Mouse (Mus musculus): ENCODE data around the gene Gfi1b. TPM values are rescaled to one million over a fixed set of nuclear protein-coding genes. Genes with fewer than 3 reads are reported as not detected.

Gene Gfi1b
- not detected for total RNA-seq (2021)

GRCm38 (mm10) chr2:28621664-28622171, at the start of gene Gfi1b:
Gfi1b (minus strand) TSS chr2:28621982.
- peak; percentile 34 for DNase-seq

GRCm38 (mm10) chr2:28671438-28671837, 49.7 kb upstream of the Gfi1b start:
- DNase-seq, result no peak

- no peak for DNase-seq
Measured at GRCm38 (mm10) chr2:28665818-28666217, 44.0 kb upstream of the Gfi1b start.

GRCm38 (mm10) chr2:28662891-28663290, 41.1 kb upstream of the Gfi1b start:
- DNase-seq, result no peak

- DNase-seq, result no peak
Measured at GRCm38 (mm10) chr2:28656216-28656615, 34.4 kb upstream of the Gfi1b start.

DNA sequence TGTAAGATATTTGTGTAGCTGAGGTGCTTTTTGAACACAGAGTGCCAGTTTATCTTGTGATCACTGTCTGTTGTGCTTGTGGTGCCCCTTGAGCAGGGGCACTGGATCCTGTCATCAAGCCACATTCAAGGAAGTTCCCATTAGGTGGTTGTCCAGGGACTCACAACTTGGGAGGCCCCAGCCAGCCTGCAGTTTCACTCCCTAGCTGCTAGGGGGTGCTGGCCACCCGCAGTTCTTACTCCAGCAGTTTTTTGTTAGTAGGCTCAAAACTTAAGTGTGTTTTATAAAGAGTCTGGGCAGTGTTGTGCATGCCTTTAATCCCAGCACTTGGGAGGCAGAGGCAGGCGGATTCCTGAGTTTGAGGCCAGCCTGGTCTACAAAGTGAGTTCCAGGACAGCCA, 32.5 kb upstream of the Gfi1b start:
- peak; percentile 16 for DNase-seq

DNA sequence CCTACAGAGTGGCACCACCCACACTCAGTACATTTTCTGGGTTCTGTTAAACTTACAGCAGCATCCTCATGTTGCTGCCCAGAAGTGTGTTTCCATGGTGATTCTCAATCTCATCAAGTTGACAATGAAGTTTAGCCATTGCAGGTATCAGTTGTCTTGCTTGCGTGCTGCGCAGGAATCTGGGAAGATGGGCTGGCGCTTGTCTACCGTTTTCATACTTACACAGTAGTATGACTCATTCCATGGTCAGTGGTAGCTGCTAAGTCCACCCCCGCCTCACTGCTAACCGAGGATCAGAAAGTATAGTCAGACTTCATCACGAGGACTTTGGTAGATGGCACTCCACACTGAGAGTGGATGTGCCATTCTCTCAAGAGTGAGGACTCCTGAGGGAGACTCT, 31.6 kb upstream of the Gfi1b start:
- no peak for DNase-seq

- DNase-seq, result no peak
Measured at GRCm38 (mm10) chr2:28650526-28650925, 28.7 kb upstream of the Gfi1b start.

- DNase-seq, result no peak
Measured at GRCm38 (mm10) chr2:28643081-28643480, 21.3 kb upstream of the Gfi1b start.

DNA sequence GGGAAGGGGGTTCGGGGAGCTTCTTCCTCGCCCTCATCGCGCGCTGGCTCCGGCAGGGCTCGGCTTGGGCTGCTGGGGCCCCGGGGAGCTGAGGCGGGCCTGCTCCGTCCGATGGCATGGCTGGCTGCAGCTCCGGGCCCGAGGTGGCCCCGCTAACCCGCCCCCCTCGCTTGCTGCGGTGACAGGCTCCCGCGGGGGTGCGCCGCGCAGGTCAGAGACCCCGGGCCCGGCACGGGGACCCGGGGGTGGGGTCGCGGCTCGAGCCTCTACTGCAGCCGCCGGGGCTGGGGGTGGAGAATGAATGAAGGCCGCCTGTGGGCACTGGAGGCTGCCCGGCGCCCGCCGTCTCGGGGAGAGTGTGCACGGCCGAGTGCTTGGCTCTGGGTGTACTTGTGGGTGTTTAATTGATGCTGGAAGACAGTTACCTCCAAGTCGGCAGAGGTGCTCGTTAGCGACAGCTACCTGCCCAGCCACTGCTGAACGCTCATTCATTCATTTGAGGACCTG, 19.7 kb upstream of the Gfi1b start:
- DNase-seq, result no peak

GRCm38 (mm10) chr2:28640461-28641424, 19.0 kb upstream of the Gfi1b start, which contains the start of gene Tsc1:
Tsc1 (plus strand) TSS chr2:28641228.
- DNase-seq, result peak; percentile 96

- peak; percentile 37 for DNase-seq
Measured at GRCm38 (mm10) chr2:28639794-28640193, 18.0 kb upstream of the Gfi1b start.

- peak; percentile 14 for DNase-seq
Measured at GRCm38 (mm10) chr2:28638886-28639285, 17.1 kb upstream of the Gfi1b start.

- DNase-seq, result no peak
Measured at GRCm38 (mm10) chr2:28638352-28638751, 16.6 kb upstream of the Gfi1b start.

GRCm38 (mm10) chr2:28637106-28637845, 15.5 kb upstream of the Gfi1b start:
- no peak for DNase-seq

GRCm38 (mm10) chr2:28635199-28635598, 13.4 kb upstream of the Gfi1b start:
- no peak for DNase-seq

- DNase-seq, result no peak
Measured at GRCm38 (mm10) chr2:28633136-28633535, 11.4 kb upstream of the Gfi1b start.

DNA sequence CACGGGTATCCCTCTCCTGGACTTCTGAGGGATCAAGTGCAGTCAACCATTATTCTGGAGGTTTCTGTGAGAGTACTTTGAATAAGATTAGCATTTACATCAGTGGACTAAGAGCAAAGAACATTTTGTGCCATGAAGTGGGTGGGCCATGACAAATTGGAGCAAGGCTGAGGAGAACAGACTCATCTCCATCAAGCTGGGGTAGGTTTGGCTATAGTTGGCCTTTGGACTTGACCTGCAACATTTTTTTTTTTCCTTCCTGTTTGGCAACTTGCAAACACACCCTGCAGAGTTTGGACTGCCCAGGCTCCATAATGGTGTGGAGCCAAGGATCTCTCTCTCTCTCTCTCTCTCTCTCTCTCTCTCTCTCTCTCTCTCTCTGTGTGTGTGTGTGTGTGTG, 10.8 kb upstream of the Gfi1b start:
- no peak for DNase-seq

DNA sequence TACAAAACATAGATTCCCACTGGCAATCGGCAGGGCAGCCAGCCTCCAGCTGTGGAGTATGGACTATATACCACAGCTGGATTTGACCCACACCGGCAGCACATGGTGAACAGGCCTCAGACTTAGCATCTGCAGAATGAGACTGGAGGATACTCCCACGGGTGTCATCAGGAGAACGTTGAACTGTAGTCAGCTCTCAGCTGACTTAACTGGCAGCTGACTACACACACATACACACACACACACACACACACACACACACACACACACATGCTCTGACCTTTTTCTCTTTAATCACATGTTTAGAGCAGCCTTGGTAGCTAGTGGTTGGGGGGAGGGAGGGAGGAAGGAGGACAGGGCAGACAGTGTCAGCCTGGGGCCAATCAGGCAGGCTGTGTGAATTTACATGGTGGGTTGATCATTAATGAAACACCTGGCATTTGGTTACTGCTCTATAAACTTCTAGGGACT, 8.2 kb upstream of the Gfi1b start:
- DNase-seq, result no peak

- no peak for DNase-seq
Measured at GRCm38 (mm10) chr2:28628053-28628452, 6.3 kb upstream of the Gfi1b start.

- DNase-seq, result no peak
Measured at GRCm38 (mm10) chr2:28626038-28626437, 4.3 kb upstream of the Gfi1b start.

- no peak for DNase-seq
Measured at GRCm38 (mm10) chr2:28624870-28625269, 3.1 kb upstream of the Gfi1b start.

Measured in heart, postnatal 4 days (tissue).